28 mouse cellular contexts compared by ENCODE assay signal in genomic region chr12:31188011-31188576, GRCm38 (mm10). TPM values are rescaled to one million over a fixed set of nuclear protein-coding genes. Genes with fewer than 3 reads are reported as not detected.
DNase-seq lines count a peak whose midpoint lies in the region; ATAC-seq lines count a peak whose summit lies in the region.
"Had no signal": no experiment of that assay in that cellular context is flagged by ENCODE, and none has a peak within 500 bp of the region (broad histone marks: within the 10 kb centered on the region; RNA-seq: fewer than 3 reads in every experiment).

No protein-coding gene starts in this region.

- H3K27me3 ChIP-seq in kidney, embryonic 16.5 days (ENCODE audit: insufficient read depth, low read length): no peaks in the 10 kb centered on the region
- H3K27me3 ChIP-seq: CH12.LX; embryonic facial prominence, embryonic 12.5 days; forebrain, embryonic 13.5 days; forebrain, embryonic 15.5 days; Patski had no signal

- DNase-seq in heart, adult 11 months: peak; percentile 11
- no peak for DNase-seq in heart, postnatal 4 days
- peak; percentile 67 for DNase-seq in kidney, adult 9 months
- no peak for DNase-seq in kidney, postnatal 4 days
- no peak for DNase-seq in kidney, adult 11 months
- DNase-seq: adrenal gland, adult 8-10 months; adrenal gland, postnatal 14 days; adrenal gland, postnatal 36 days; B cell, adult 2 months; cerebellum, adult 11-12 months; cerebellum, adult 2 months; cerebellum, adult 9-10 months; cerebellum, postnatal 10 days; cerebellum, postnatal 25 days had no signal

- no peak overlapping the region for H3K9ac ChIP-seq in kidney, embryonic 16.5 days (replicated peaks; ENCODE audit: low read length)
- H3K9ac ChIP-seq: embryonic facial prominence, embryonic 12.5 days; forebrain, embryonic 13.5 days; forebrain, embryonic 15.5 days had no signal

- 60% methylated on average over 2 of the region's 2 CpGs for WGBS in kidney, embryonic 16.5 days

- peaks cover 50% of the 10 kb centered on the region for H3K4me1 ChIP-seq in kidney, embryonic 16.5 days (ENCODE audit: insufficient read depth, low read length)

- H3K36me3 ChIP-seq in kidney, embryonic 16.5 days (ENCODE audit: insufficient read depth, low read length): no peaks in the 10 kb centered on the region
- H3K36me3 ChIP-seq: embryonic facial prominence, embryonic 10.5 days; embryonic facial prominence, embryonic 12.5 days; forebrain, embryonic 15.5 days; G1E had no signal

- ATAC-seq in kidney, embryonic 16.5 days (ENCODE audit: low FRiP score, low TSS enrichment): peak; percentile 84
- ATAC-seq: activated CD4-positive, CD25-positive, alpha-beta regulatory T cell, adult 4 months; CD4-positive, CD25-positive, alpha-beta regulatory T cell, adult 4 months; forebrain, embryonic 13.5 days; forebrain, embryonic 15.5 days; Patski had no signal

- H3K4me3 ChIP-seq in kidney, embryonic 16.5 days (ENCODE audit: low read length): no peak overlapping the region
- H3K4me3 ChIP-seq: embryonic facial prominence, embryonic 10.5 days; embryonic facial prominence, embryonic 12.5 days; forebrain, embryonic 13.5 days; forebrain, embryonic 15.5 days had no signal

- H3K9me3 ChIP-seq in kidney, embryonic 16.5 days (ENCODE audit: low read length): no peaks in the 10 kb centered on the region
- H3K9me3 ChIP-seq: embryonic facial prominence, embryonic 10.5 days; embryonic facial prominence, embryonic 12.5 days; forebrain, embryonic 13.5 days; forebrain, embryonic 15.5 days; G1E had no signal

- no peak overlapping the region for H3K4me2 ChIP-seq in kidney, embryonic 16.5 days (replicated peaks; ENCODE audit: low read depth, low read length)
- H3K4me2 ChIP-seq: embryonic facial prominence, embryonic 12.5 days; forebrain, embryonic 13.5 days; forebrain, embryonic 15.5 days had no signal

- H3K27ac ChIP-seq in kidney, embryonic 16.5 days (ENCODE audit: low read length): 0 out of 2 replicates have a peak overlapping the region, but pooled peaks have one; percentile 79
- H3K27ac ChIP-seq: embryonic facial prominence, embryonic 10.5 days; embryonic facial prominence, embryonic 12.5 days; forebrain, embryonic 13.5 days; forebrain, embryonic 15.5 days had no signal

RNA-seq across cellular contexts. Expression of gene Gm6993, which starts 52.5 kb away (rescaled TPM):
- total RNA-seq in heart, postnatal 4 days (2021): not detected
- not detected in 2 replicates for polyA plus RNA-seq in kidney, embryonic 16.5 days (2015; fragmentation: Nextera tagmentation; extraction: Ambion mirVana)
- total RNA-seq: adrenal gland, adult 18-20 months; adrenal gland, adult 8-10 months; adrenal gland, postnatal 14 days; adrenal gland, postnatal 36 days; CH12.LX; G1E had no signal
- polyA plus RNA-seq: activated CD4-positive, CD25-positive, alpha-beta regulatory T cell, adult 4 months; CD4-positive, CD25-positive, alpha-beta regulatory T cell, adult 4 months; cerebellum, adult 2 months; cortical plate, adult 2 months; embryonic facial prominence, embryonic 10.5 days; embryonic facial prominence, embryonic 12.5 days; embryonic facial prominence, embryonic 14.5 days; forebrain, embryonic 11.5 days; forebrain, embryonic 13.5 days; forebrain, embryonic 15.5 days; G1E; Patski had no signal

Comparison
In these comparisons a context has a peak if more than half of its experiments do, and no peak if none do; other contexts are left out.
1. DNase-seq: peak in heart, adult 11 months (single experiment) and kidney, adult 9 months (single experiment); none in heart, postnatal 4 days (single experiment), kidney, postnatal 4 days (0 of 2) and kidney, adult 11 months (single experiment).